Mouse (Mus musculus): Measurements from ENCODE around the gene Sdhaf1. TPM values are rescaled to one million over a fixed set of nuclear protein-coding genes. Genes with fewer than 3 reads are reported as not detected.

Gene Sdhaf1
- polyA plus RNA-seq, 1 experiment from 2014 or later = 17.5 TPM

GRCm38 (mm10) chr7:30288046-30288445 is 35.6 kb downstream of the Sdhaf1 start:
- no peaks in the 10 kb centered on the region for H3K9me3 ChIP-seq
- H3K36me3 ChIP-seq (replicated peaks) = peaks cover 6% of the 10 kb centered on the region
- H3K4me3 ChIP-seq = no peak overlapping the region
- H3K4me1 ChIP-seq = peaks cover 31% of the 10 kb centered on the region
- WGBS = 73% methylated on average over 6 of the region's 6 CpGs
- H3K27ac ChIP-seq (replicated peaks) = no peak overlapping the region
- no peak for DNase-seq (ENCODE audit: low spot score)
- H3K27me3 ChIP-seq (replicated peaks; ENCODE audit: low read depth, poor library complexity, severe bottlenecking) = peaks cover 11% of the 10 kb centered on the region; the same call in 1 of the 2 replicates

GRCm38 (mm10) chr7:30286701-30287410 is 36.8 kb downstream of the Sdhaf1 start:
- no peak overlapping the region for H3K27ac ChIP-seq (replicated peaks)
- no peaks in the 10 kb centered on the region for H3K36me3 ChIP-seq (replicated peaks)
- H3K4me3 ChIP-seq = no peak overlapping the region
- peaks cover 11% of the 10 kb centered on the region; the same call in 1 of the 2 replicates for H3K27me3 ChIP-seq (replicated peaks; ENCODE audit: low read depth, poor library complexity, severe bottlenecking)
- H3K4me1 ChIP-seq = peaks cover 20% of the 10 kb centered on the region
- 71% methylated on average over 8 of the region's 8 CpGs for WGBS
- H3K9me3 ChIP-seq = no peaks in the 10 kb centered on the region
- DNase-seq (ENCODE audit: low spot score) = no peak

GRCm38 (mm10) chr7:30282740-30283139 is 41.0 kb downstream of the Sdhaf1 start:
- Histone ChIP-seq H3K4me1 (peaks cover 20% of the 10 kb centered on the region), H3K27ac (replicated peaks) (no peak overlapping the region)
- 80% methylated on average over 7 of the region's 7 CpGs for WGBS

GRCm38 (mm10) chr7:30281522-30281921 is 42.2 kb downstream of the Sdhaf1 start:
- WGBS = 82% methylated on average over 4 of the region's 4 CpGs
- H3K9me3 ChIP-seq = no peaks in the 10 kb centered on the region
- H3K4me1 ChIP-seq = peaks cover 20% of the 10 kb centered on the region
- no peaks in the 10 kb centered on the region for H3K36me3 ChIP-seq (replicated peaks)
- no peak overlapping the region for H3K27ac ChIP-seq (replicated peaks)
- H3K27me3 ChIP-seq (replicated peaks; ENCODE audit: low read depth, poor library complexity, severe bottlenecking) = no peaks in the 10 kb centered on the region
- DNase-seq (ENCODE audit: low spot score) = no peak
- no peak overlapping the region; the same call in 1 of the 2 replicates for H3K4me3 ChIP-seq

More at GRCm38 (mm10) chr7:30282740-30283139, 41.0 kb downstream of the Sdhaf1 start:
- H3K27me3 ChIP-seq (replicated peaks; ENCODE audit: low read depth, poor library complexity, severe bottlenecking) = no peaks in the 10 kb centered on the region
- no peaks in the 10 kb centered on the region for H3K36me3 ChIP-seq (replicated peaks)
- H3K9me3 ChIP-seq = no peaks in the 10 kb centered on the region
- no peak for DNase-seq (ENCODE audit: low spot score)
- no peak overlapping the region for H3K4me3 ChIP-seq

- Histone ChIP-seq H3K9me3 (no peaks in the 10 kb centered on the region), H3K4me3 (peak overlapping the region; percentile 78), H3K27ac (replicated peaks) (peak overlapping the region; percentile 86), H3K4me1 (peaks cover 20% of the 10 kb centered on the region), H3K36me3 (replicated peaks) (no peaks in the 10 kb centered on the region), H3K27me3 (replicated peaks; ENCODE audit: low read depth, poor library complexity, severe bottlenecking) (no peaks in the 10 kb centered on the region)
- WGBS = under 1% methylated on average over 20 of the region's 20 CpGs
- peak; percentile 85 for DNase-seq (ENCODE audit: low spot score)
These were observed 43.0 kb downstream of the Sdhaf1 start for GRCm38 (mm10) chr7:30280670-30281138.

- Histone ChIP-seq H3K36me3 (replicated peaks) (no peaks in the 10 kb centered on the region), H3K9me3 (no peaks in the 10 kb centered on the region), H3K27ac (replicated peaks) (peak within 1 kb of the TSS; percentile 86), H3K27me3 (replicated peaks; ENCODE audit: low read depth, poor library complexity, severe bottlenecking) (no peaks in the 10 kb centered on the region), H3K4me1 (peaks cover 20% of the 10 kb centered on the region), H3K4me3 (peak within 1 kb of the TSS; percentile 78)
- DNase-seq (ENCODE audit: low spot score) = peak; percentile 95
- WGBS = under 1% methylated on average over 49 of the region's 49 CpGs
These were observed 43.6 kb downstream of the Sdhaf1 start, which contains the start of the genes Thap8 and Wdr62 for GRCm38 (mm10) chr7:30279951-30280669. TSS of gene Thap8 (plus strand) at chr7:30280094. TSS of gene Wdr62 (minus strand) at chr7:30280419.

GRCm38 (mm10) chr7:30279536-30279935 is 44.2 kb downstream of the Sdhaf1 start:
- WGBS = under 1% methylated on average over 6 of the region's 6 CpGs
- H3K27ac ChIP-seq (replicated peaks) = peak overlapping the region; percentile 86
- H3K9me3 ChIP-seq = no peaks in the 10 kb centered on the region
- peaks cover 20% of the 10 kb centered on the region for H3K4me1 ChIP-seq
- DNase-seq (ENCODE audit: low spot score) = no peak
- H3K4me3 ChIP-seq = peak overlapping the region; percentile 78
- no peaks in the 10 kb centered on the region for H3K27me3 ChIP-seq (replicated peaks; ENCODE audit: low read depth, poor library complexity, severe bottlenecking)
- no peaks in the 10 kb centered on the region for H3K36me3 ChIP-seq (replicated peaks)

- Histone ChIP-seq H3K27ac (replicated peaks) (no peak overlapping the region), H3K4me1 (peaks cover 20% of the 10 kb centered on the region), H3K36me3 (replicated peaks) (0 out of 2 replicates have a peak, but pooled peaks cover 1% of the 10 kb centered on the region), H3K27me3 (replicated peaks; ENCODE audit: low read depth, poor library complexity, severe bottlenecking) (no peaks in the 10 kb centered on the region), H3K9me3 (no peaks in the 10 kb centered on the region), H3K4me3 (peak overlapping the region; percentile 78; the same call in 1 of the 2 replicates)
- DNase-seq (ENCODE audit: low spot score) = no peak
- WGBS = 52% methylated on average over 2 of the region's 2 CpGs
These were observed 44.8 kb downstream of the Sdhaf1 start for GRCm38 (mm10) chr7:30278911-30279310.

GRCm38 (mm10) chr7:30274383-30274782 is 49.3 kb downstream of the Sdhaf1 start:
- H3K27me3 ChIP-seq (replicated peaks; ENCODE audit: low read depth, poor library complexity, severe bottlenecking) = no peaks in the 10 kb centered on the region
- H3K36me3 ChIP-seq (replicated peaks) = peaks cover 45% of the 10 kb centered on the region
- H3K4me1 ChIP-seq = peaks cover 7% of the 10 kb centered on the region
- WGBS = 77% methylated on average over 6 of the region's 6 CpGs
- H3K9me3 ChIP-seq = no peaks in the 10 kb centered on the region
- H3K27ac ChIP-seq (replicated peaks) = no peak overlapping the region
- H3K4me3 ChIP-seq = no peak overlapping the region
- DNase-seq (ENCODE audit: low spot score) = no peak

Other genes with a start within 250 kb of the Sdhaf1 start
- gene Gm26920, start 233.5 kb downstream of the Sdhaf1 start, polyA plus RNA-seq (2016; fragmentation: Nextera tagmentation; extraction: Ambion mirVana) = 1.6 and 4.8 TPM in 2 replicates
- gene Zfp566, start 233.4 kb downstream of the Sdhaf1 start, polyA plus RNA-seq (2016; fragmentation: Nextera tagmentation; extraction: Ambion mirVana) = 20.0 and 21.0 TPM in 2 replicates
- gene Zfp260, start 229.1 kb downstream of the Sdhaf1 start, polyA plus RNA-seq (2016; fragmentation: Nextera tagmentation; extraction: Ambion mirVana) = 119 and 127 TPM in 2 replicates
- 9.7 and 11.4 TPM in 2 replicates for gene Zfp382, start 202.0 kb downstream of the Sdhaf1 start, polyA plus RNA-seq (2016; fragmentation: Nextera tagmentation; extraction: Ambion mirVana)
- 19.9 and 20.1 TPM in 2 replicates for gene Zfp146, start 154.1 kb downstream of the Sdhaf1 start, polyA plus RNA-seq (2016; fragmentation: Nextera tagmentation; extraction: Ambion mirVana)
- 2.5 and 4.2 TPM in 2 replicates for gene Cox7a1, start 139.8 kb downstream of the Sdhaf1 start, polyA plus RNA-seq (2016; fragmentation: Nextera tagmentation; extraction: Ambion mirVana)
- 54.8 and 61.9 TPM in 2 replicates for gene Capns1, start 125.1 kb downstream of the Sdhaf1 start, polyA plus RNA-seq (2016; fragmentation: Nextera tagmentation; extraction: Ambion mirVana)
- 174 and 177 TPM in 2 replicates for gene Polr2i, start 91.9 kb downstream of the Sdhaf1 start, polyA plus RNA-seq (2016; fragmentation: Nextera tagmentation; extraction: Ambion mirVana)
- gene Tbcb, start 91.6 kb downstream of the Sdhaf1 start, polyA plus RNA-seq (2016; fragmentation: Nextera tagmentation; extraction: Ambion mirVana) = 270 and 275 TPM in 2 replicates
- not detected in 2 replicates for gene Ovol3, start 88.2 kb downstream of the Sdhaf1 start, polyA plus RNA-seq (2016; fragmentation: Nextera tagmentation; extraction: Ambion mirVana)
- gene Thap8, start 43.8 kb downstream of the Sdhaf1 start, polyA plus RNA-seq (2016; fragmentation: Nextera tagmentation; extraction: Ambion mirVana) = 0.45 and 0.90 TPM in 2 replicates
- 17.8 and 18.2 TPM in 2 replicates for gene Wdr62, start 43.5 kb downstream of the Sdhaf1 start, polyA plus RNA-seq (2016; fragmentation: Nextera tagmentation; extraction: Ambion mirVana)
- 53.0 and 53.4 TPM in 2 replicates for gene Clip3, start 32.2 kb downstream of the Sdhaf1 start, polyA plus RNA-seq (2016; fragmentation: Nextera tagmentation; extraction: Ambion mirVana)
- 95.5 and 97.0 TPM in 2 replicates for gene Alkbh6, start 15.2 kb downstream of the Sdhaf1 start, polyA plus RNA-seq (2016; fragmentation: Nextera tagmentation; extraction: Ambion mirVana)
- gene Syne4, start 9.1 kb downstream of the Sdhaf1 start, polyA plus RNA-seq (2016; fragmentation: Nextera tagmentation; extraction: Ambion mirVana) = 51.1 and 65.6 TPM in 2 replicates
- gene E130208F15Rik, start 2.2 kb downstream of the Sdhaf1 start, polyA plus RNA-seq (2016; fragmentation: Nextera tagmentation; extraction: Ambion mirVana) = 2.1 TPM in 2 replicates
- 5.0 and 5.4 TPM in 2 replicates for gene Lrfn3, start 38.9 kb upstream of the Sdhaf1 start, polyA plus RNA-seq (2016; fragmentation: Nextera tagmentation; extraction: Ambion mirVana)
- 11.8 and 15.4 TPM in 2 replicates for gene Tyrobp, start 89.9 kb upstream of the Sdhaf1 start, polyA plus RNA-seq (2016; fragmentation: Nextera tagmentation; extraction: Ambion mirVana)
- not detected in 2 replicates for gene Hcst, start 96.0 kb upstream of the Sdhaf1 start, polyA plus RNA-seq (2016; fragmentation: Nextera tagmentation; extraction: Ambion mirVana)
- 1.1 and 1.8 TPM in 2 replicates for gene Nfkbid, start 97.8 kb upstream of the Sdhaf1 start, polyA plus RNA-seq (2016; fragmentation: Nextera tagmentation; extraction: Ambion mirVana)
- gene Aplp1, start 121.6 kb upstream of the Sdhaf1 start, polyA plus RNA-seq (2016; fragmentation: Nextera tagmentation; extraction: Ambion mirVana) = 28.6 and 32.3 TPM in 2 replicates
- 1.3 and 2.2 TPM in 2 replicates for gene Kirrel2, start 133.8 kb upstream of the Sdhaf1 start, polyA plus RNA-seq (2016; fragmentation: Nextera tagmentation; extraction: Ambion mirVana)
- gene Nphs1, start 134.4 kb upstream of the Sdhaf1 start, polyA plus RNA-seq (2016; fragmentation: Nextera tagmentation; extraction: Ambion mirVana) = 0.15 and 0.63 TPM in 2 replicates
- gene Prodh2, start 169.7 kb upstream of the Sdhaf1 start, polyA plus RNA-seq (2016; fragmentation: Nextera tagmentation; extraction: Ambion mirVana) = 0.28 TPM in 1 of 2 replicates, not detected in the other
- gene Arhgap33, start 211.2 kb upstream of the Sdhaf1 start, polyA plus RNA-seq (2016; fragmentation: Nextera tagmentation; extraction: Ambion mirVana) = 24.8 and 25.2 TPM in 2 replicates
- 4.1 and 5.6 TPM in 2 replicates for gene Hspb6, start 228.3 kb upstream of the Sdhaf1 start, polyA plus RNA-seq (2016; fragmentation: Nextera tagmentation; extraction: Ambion mirVana)
- gene Proser3, start 228.4 kb upstream of the Sdhaf1 start, polyA plus RNA-seq (2016; fragmentation: Nextera tagmentation; extraction: Ambion mirVana) = 17.7 TPM in 2 replicates
- gene Lin37, start 235.9 kb upstream of the Sdhaf1 start, polyA plus RNA-seq (2016; fragmentation: Nextera tagmentation; extraction: Ambion mirVana) = 42.5 and 45.2 TPM in 2 replicates
- 91.5 and 94.9 TPM in 2 replicates for gene U2af1l4, start 239.4 kb upstream of the Sdhaf1 start, polyA plus RNA-seq (2016; fragmentation: Nextera tagmentation; extraction: Ambion mirVana)
- gene Gm49396, start 239.4 kb upstream of the Sdhaf1 start, polyA plus RNA-seq (2016; fragmentation: Nextera tagmentation; extraction: Ambion mirVana) = 14.2 and 15.3 TPM in 2 replicates
- gene Psenen, start 239.7 kb upstream of the Sdhaf1 start, polyA plus RNA-seq (2016; fragmentation: Nextera tagmentation; extraction: Ambion mirVana) = 112 and 118 TPM in 2 replicates
- 2.8 and 4.6 TPM in 2 replicates for gene Igflr1, start 241.5 kb upstream of the Sdhaf1 start, polyA plus RNA-seq (2016; fragmentation: Nextera tagmentation; extraction: Ambion mirVana)